Mouse (Mus musculus) stomach, adult 2 months (tissue): ENCODE results near the gene Pbxip1. TPM values are rescaled to one million over a fixed set of nuclear protein-coding genes. Genes with fewer than 3 reads are reported as not detected.

Source experiments
- polyA plus RNA-seq: library from polyadenylated mRNA; depleted of rRNA; stranded (reverse); fragments of >200 nt; gene quantifications from 2 replicates; pipeline ENCODE4 v1.2.3, GENCODE M21; 2012; rRNA removed

Pbxip1 gene
- polyA plus RNA-seq = 37.4 and 38.3 TPM in 2 replicates

DNA sequence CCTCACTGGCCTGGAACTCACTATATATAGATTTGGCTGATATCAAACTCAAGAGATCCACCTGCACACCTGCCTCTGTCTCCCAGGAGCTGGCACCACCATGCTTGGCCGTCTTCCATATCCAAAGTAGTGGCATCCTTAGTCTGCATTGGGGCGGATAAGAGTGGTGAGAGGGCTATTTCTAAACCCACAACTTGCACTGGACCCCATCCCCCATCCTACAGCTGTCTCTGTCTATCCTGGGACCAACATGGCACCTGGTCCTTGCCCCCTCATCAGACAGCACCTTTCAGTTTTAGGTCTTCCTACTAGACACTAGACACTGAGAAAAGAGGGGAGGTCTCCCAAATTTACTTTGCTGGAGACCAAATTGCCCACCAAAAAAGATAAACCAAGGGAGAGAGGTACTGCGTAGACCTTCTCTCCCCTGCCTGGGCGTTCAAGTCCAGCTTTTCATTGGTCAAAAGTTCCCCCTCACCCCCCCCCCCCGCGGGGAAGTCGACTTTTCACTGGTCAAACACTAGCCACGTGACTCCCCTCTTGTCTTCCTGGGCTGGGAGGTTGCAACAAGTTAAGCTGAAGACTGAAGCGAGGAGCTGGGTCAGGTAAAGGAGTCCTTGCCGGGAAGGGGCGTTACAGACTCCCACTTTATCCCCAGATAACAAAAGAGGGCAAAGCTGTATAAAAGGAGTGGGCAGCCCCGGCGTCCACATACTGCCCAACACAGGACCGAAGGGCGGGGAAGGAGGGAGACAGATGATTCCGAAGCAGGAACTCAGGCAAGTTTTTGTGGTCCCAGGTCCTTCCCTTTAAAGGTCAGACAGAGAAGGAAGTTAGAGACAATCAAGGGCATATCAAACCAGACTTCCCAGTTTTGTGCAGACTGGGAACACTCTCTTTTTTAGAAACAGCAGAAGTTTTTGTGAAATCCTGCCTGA lies at the start of gene Pbxip1:
Pbxip1 (plus strand) TSS at position 531 of the 938 bp plus-strand sequence.

DNA sequence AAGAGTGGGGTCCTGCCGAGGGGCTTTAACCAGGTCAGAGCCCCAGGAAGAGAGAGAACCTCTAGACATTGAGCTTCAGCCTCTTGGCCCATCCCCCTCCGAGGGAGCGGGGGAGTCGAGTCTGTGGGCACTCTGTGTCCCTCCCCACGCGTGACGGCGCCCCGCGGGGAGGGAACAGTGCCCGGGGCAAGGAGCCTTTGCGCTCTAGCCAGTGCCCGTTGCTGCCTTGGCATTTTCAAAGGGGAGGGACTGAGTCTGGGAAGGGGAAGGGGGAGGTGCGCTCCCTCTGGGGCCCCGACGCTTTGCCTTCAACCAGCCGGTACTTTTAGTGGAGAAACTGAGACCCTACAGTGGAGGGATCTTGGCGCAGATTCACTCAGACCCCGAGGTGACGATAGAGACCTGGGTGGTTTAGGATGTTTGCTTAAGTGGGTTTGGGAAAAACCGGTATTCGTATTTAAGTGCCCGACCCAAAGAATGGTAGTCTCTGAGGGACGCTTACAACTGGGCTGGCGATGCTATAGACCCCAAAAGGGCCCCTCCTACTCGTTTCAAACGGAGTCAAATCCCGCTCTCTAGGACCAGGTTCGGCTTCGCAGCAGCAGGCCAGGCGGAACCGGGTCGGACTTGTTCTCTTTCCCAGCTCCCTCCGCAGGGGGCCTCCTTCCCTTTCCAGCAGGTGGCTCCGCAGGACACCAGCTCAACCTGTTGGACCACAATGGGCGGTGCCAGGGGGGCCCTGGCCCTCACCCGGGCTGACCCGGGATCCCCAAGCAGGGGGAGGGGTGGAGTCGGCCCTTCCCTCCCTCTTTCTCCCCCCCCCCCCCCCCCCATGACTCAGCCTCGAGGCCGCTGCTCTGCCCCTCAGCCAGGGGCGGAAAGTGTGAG lies 42.3 kb upstream of the Pbxip1 start, which contains the start of gene Zbtb7b:
Zbtb7b (minus strand) TSS at position 771 of the 888 bp plus-strand sequence.

DNA sequence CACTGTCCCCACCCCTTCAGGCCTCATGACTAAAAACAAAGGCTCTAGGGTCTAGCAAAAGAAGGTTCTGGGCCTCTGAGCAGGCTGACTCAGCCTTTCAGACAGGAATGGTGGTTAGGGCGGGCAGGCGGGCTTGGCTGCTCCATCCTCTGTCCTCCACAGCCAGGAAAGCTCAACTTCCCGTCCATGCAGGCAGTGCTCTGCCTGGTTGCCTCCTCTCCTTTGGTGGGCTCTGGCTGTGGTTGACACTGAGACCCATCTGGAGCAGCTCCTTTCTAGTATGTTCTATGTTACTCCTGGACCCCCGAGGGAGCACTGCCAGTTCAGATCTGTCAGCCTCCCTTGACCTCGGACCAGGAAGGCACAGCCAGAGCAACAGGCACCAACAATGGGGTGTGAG lies 33.8 kb upstream of the Pbxip1 start, which contains the start of gene Lenep:
Lenep (minus strand) TSS at position 101 of the 400 bp plus-strand sequence.

DNA sequence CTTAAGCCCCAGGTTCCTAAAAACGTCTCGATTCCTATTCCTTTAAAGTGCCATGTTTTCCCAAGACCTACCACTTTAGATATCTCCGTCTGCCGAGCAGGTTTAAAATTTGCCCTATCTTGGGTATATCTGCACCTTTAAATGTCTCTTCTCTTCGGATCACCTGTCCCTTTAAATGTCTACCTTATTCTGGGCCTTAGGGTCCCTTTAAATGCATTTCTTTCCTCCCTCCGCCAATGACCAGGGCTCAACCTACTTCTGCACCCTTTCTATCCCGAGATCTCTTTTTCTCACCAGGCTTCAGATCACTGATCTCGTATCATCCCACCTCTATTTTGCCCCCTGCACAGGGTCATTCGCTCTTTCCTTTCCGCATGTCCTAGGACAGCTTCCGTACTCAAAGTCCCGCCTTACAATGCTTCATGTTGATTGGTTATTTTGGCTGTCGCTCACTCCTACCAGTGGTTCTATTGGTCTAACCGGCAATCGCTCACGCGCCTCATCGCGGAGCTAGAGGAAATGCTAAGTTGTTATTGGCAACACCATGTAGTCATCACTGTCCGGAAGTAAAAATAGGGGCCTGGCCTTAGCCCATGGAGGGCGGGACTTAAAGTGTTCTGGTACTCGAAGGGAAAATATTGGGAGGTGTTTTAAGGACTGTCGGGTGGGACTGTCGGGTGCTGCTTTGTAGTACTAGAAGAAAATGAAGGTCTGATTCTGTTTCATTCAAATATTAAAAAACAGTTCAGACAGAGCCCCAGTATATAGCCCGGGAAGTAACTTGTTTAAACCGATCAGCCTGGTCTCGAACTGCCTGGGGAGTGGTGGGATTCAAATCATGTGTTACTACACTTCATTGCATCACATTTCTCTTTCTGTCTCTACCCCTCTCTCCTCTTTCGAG lies 24.8 kb upstream of the Pbxip1 start, which contains the start of gene Flad1:
Flad1 (minus strand) TSS at position 381 of the 904 bp plus-strand sequence.

DNA sequence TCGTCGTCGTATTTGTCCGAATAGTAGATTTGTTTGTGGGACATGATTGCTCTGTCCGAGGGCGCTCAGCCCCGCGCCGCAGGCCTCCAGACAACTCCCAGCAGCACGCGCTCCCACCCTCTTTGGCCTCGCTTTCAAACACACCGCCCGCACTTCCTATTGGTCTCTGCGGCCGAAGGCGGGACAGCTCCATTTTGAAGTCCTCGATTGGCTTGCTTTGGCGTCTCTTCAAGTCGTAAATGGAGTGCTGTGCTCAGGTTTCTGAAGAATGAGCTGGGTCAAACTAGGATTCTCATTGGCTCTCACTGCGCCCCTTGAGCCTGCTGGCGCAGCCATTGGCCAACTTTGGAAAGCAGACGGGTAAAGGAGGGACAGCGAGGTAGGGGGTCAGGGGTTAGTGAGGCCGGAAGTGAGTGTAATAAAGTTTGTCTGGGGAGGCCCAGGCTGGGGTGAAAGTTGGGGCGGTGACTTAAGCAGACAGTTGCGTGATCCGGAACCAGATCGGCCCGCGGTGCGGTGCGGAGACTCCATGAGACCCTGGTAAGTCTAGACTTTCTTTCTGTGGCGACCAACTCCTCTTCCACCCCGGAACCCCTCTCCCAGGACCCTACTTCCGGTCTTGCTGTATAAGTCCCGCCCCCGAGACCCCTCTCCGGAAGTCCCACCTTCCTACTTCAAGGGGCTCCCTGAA lies 18.2 kb upstream of the Pbxip1 start, which contains the start of the genes Cks1b and Shc1:
Cks1b (minus strand) TSS at position 214 of the 691 bp plus-strand sequence.
Shc1 (plus strand) TSS at position 274 of the 691 bp plus-strand sequence.

DNA sequence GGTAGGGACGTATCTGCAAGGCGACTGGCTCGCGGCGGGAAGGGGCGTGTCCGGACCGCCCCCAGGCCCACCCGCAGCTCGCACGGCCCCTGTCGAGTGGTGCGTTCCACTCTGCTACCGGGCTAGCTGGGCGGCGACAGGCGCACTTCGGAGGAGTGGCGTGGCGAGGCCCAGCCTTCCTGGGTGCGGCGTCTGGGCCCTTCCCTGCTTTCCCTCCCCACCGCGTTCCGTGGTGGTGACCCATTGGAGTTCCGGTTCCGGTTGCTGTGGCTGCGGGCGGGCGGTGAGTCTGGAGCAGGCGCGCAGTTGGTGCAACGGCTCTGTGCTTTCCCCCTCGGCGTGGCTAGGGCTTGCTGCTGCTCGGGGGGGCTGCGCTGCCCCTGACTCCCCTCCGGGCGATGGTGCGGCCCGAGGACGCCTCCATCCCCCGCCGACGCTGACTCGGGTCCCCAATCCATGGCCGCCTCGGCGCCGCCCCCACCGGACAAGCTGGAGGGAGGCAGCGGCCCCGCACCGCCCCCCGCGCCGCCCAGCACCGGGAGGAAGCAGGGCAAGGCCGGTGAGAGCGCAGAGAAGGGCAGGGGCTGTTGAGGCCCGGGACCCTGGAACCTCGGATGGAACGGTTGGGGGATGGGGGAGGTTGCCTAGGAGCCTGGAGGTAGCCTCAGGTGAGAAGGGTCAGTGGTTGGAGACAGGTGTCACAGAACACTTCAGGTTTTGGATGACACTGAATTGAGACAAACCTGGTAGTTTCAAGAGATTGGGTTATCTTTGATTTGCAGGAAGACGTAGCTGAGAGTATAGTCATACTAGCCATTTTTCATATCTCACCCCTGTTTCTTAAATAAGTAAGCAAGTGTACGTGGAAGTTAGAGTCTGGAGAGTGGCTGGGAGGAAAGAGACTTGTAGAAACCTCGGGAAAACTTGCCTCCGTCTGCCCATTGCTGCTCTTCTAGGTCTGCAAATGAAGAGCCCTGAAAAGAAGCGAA lies 6.0 kb upstream of the Pbxip1 start, which contains the start of gene Pygo2:
Pygo2 (plus strand) TSS at position 44 of the 989 bp plus-strand sequence.

DNA sequence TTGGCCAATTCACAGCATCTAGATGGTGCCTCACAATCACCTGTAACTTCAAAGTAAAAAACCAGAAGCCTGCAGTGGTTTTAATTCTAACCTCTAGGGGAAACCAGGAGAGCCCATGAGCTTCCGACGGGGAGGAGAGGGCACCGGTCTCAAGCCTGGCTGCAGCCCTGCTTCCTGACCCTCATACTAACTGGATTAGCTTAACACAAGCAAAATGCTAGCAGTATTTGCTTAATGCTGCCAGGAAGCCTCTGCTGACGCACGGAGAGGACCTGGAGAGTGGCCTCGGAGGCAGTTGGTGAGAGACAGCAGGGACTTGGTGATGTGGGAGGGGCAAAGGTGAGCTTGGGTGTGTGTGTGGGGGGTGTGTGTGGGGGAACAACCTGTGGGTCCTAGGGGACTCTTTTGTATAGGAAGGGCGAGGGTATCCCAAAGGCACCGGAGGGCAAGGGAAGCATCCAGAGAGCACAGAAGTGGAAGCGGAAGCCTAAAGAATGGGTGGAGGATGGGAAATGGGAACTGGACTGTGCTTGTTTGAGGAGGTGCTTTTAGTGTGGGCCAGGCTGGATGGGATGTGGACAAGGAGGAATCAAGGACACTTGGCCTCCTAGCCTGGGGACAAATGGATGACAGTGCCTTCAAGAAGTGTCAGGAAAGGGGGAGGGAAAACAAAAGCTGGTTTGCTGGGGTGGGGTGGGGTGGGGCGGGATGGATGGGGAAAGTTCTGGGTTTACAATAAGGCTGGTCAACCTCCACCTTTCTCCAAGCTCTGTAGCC lies 18.1 kb downstream of the Pbxip1 start, which contains the start of gene Pmvk:
Pmvk (plus strand) TSS at position 141 of the 777 bp plus-strand sequence.

Other genes starting within 250 kb of the Pbxip1 start
- 45.8 and 47.7 TPM in 2 replicates for gene Gba, start 233.8 kb upstream of the Pbxip1 start, polyA plus RNA-seq
- gene Thbs3, start 221.5 kb upstream of the Pbxip1 start, polyA plus RNA-seq = 27.5 and 28.7 TPM in 2 replicates
- gene Mtx1, start 209.6 kb upstream of the Pbxip1 start, polyA plus RNA-seq = 108 and 129 TPM in 2 replicates
- gene Muc1, start 207.6 kb upstream of the Pbxip1 start, polyA plus RNA-seq = 698 and 860 TPM in 2 replicates
- gene Krtcap2, start 190.7 kb upstream of the Pbxip1 start, polyA plus RNA-seq = 227 and 292 TPM in 2 replicates
- 12.7 and 15.7 TPM in 2 replicates for gene Trim46, start 190.4 kb upstream of the Pbxip1 start, polyA plus RNA-seq
- gene Dpm3, start 177.3 kb upstream of the Pbxip1 start, polyA plus RNA-seq = 275 and 451 TPM in 2 replicates
- 140 and 155 TPM in 2 replicates for gene Slc50a1, start 166.1 kb upstream of the Pbxip1 start, polyA plus RNA-seq
- gene Efna1, start 155.6 kb upstream of the Pbxip1 start, polyA plus RNA-seq = 25.4 and 26.7 TPM in 2 replicates
- 22.2 and 41.9 TPM in 2 replicates for gene Efna3, start 113.7 kb upstream of the Pbxip1 start, polyA plus RNA-seq
- gene Efna4, start 98.7 kb upstream of the Pbxip1 start, polyA plus RNA-seq = 5.6 and 17.9 TPM in 2 replicates
- gene Adam15, start 86.7 kb upstream of the Pbxip1 start, polyA plus RNA-seq = 105 and 117 TPM in 2 replicates
- 0.84 and 1.1 TPM in 2 replicates for gene Dcst2, start 74.7 kb upstream of the Pbxip1 start, polyA plus RNA-seq
- 0.03 and 0.13 TPM in 2 replicates for gene Dcst1, start 71.5 kb upstream of the Pbxip1 start, polyA plus RNA-seq
- gene Zbtb7b, start 41.9 kb upstream of the Pbxip1 start, polyA plus RNA-seq = 85.6 and 92.0 TPM in 2 replicates
- 0.35 and 0.95 TPM in 2 replicates for gene Lenep, start 33.9 kb upstream of the Pbxip1 start, polyA plus RNA-seq
- 12.9 and 14.3 TPM in 2 replicates for gene Flad1, start 24.8 kb upstream of the Pbxip1 start, polyA plus RNA-seq
- 4.7 and 4.9 TPM in 2 replicates for gene Cks1b, start 18.3 kb upstream of the Pbxip1 start, polyA plus RNA-seq
- 28.6 and 34.3 TPM in 2 replicates for gene Shc1, start 18.3 kb upstream of the Pbxip1 start, polyA plus RNA-seq
- gene Pygo2, start 6.5 kb upstream of the Pbxip1 start, polyA plus RNA-seq = 53.2 and 125 TPM in 2 replicates
- gene Pmvk, start 17.8 kb downstream of the Pbxip1 start, polyA plus RNA-seq = 7.5 and 10.9 TPM in 2 replicates
- gene Kcnn3, start 83.5 kb downstream of the Pbxip1 start, polyA plus RNA-seq = 2.5 and 4.8 TPM in 2 replicates